Mouse (Mus musculus) testis, adult 2 months (tissue): Measurements from ENCODE around the gene Galnt9. TPM values are rescaled to one million over a fixed set of nuclear protein-coding genes. Genes with fewer than 3 reads are reported as not detected.

Experiments
- H3K27ac ChIP-seq: fragments of 200-500 bp; 2 replicates; pipeline ENCODE4 v1.5.1; 2012; ENCODE audit warnings: low read depth, low read length; ENCODE audit not compliant: control insufficient read depth, insufficient read depth
- H3K27me3 ChIP-seq: fragments of 200-500 bp; 2 replicates; pipeline ENCODE4 v1.6.1; 2012; ENCODE audit warnings: mild to moderate bottlenecking, low read length, moderate library complexity; ENCODE audit not compliant: control insufficient read depth, insufficient read depth
- H3K36me3 ChIP-seq: fragments of 200-500 bp; 2 replicates; pipeline ENCODE4 v1.6.1; 2012; ENCODE audit warnings: mild to moderate bottlenecking, low read length; ENCODE audit not compliant: control insufficient read depth, insufficient read depth
- H3K4me1 ChIP-seq: fragments of 200-500 bp; 2 replicates; pipeline ENCODE4 v1.6.1; 2012; ENCODE audit warnings: low read length; ENCODE audit not compliant: control insufficient read depth, insufficient read depth
- H3K4me3 ChIP-seq: fragments of 200-500 bp; 2 replicates; pipeline ENCODE4 v1.5.1; 2012; ENCODE audit warnings: low read depth, mild to moderate bottlenecking, low read length, moderate library complexity, mixed read lengths; ENCODE audit not compliant: control insufficient read depth
- CTCF ChIP-seq: fragments of 200-500 bp; IDR thresholded peaks from 2 replicates; pipeline ENCODE4 v1.5.1; 2012; ENCODE audit warnings: low read depth, mild to moderate bottlenecking, inconsistent platforms, low read length, moderate library complexity; ENCODE audit not compliant: control insufficient read depth, insufficient read depth, insufficient replicate concordance
- POLR2A ChIP-seq: fragments of 200-500 bp; IDR thresholded peaks from 2 replicates; pipeline ENCODE4 v1.6.1; 2012; ENCODE audit warnings: low read depth, mild to moderate bottlenecking, inconsistent platforms, low read length, moderate library complexity; ENCODE audit not compliant: control insufficient read depth
- polyA plus RNA-seq: library from polyadenylated mRNA; depleted of rRNA; stranded (reverse); fragments of >200 nt; gene quantifications from 2 replicates; pipeline ENCODE4 v1.2.3, GENCODE M21; 2012

Galnt9 gene
- polyA plus RNA-seq, 1 experiment, result 0.69 TPM

- Histone ChIP-seq H3K4me3 (no peak overlapping the region), H3K4me1 (no peaks in the 10 kb centered on the region), H3K27ac (no peak overlapping the region), H3K27me3 (no peaks in the 10 kb centered on the region), H3K36me3 (no peaks in the 10 kb centered on the region)
- TF ChIP-seq CTCF, result no peak
- no peak for TF ChIP-seq POLR2A
These were observed 38.4 kb upstream of the Galnt9 start for GRCm38 (mm10) chr5:110505611-110506294.

GRCm38 (mm10) chr5:110506295-110506616 lies 37.9 kb upstream of the Galnt9 start:
- no peaks in the 10 kb centered on the region for H3K27me3 ChIP-seq
- no peaks in the 10 kb centered on the region for H3K36me3 ChIP-seq
- no peak for TF ChIP-seq POLR2A
- TF ChIP-seq CTCF, result no peak
- no peaks in the 10 kb centered on the region for H3K4me1 ChIP-seq
- H3K4me3 ChIP-seq, result no peak overlapping the region
- no peak overlapping the region for H3K27ac ChIP-seq

GRCm38 (mm10) chr5:110506856-110507255 lies 37.3 kb upstream of the Galnt9 start:
- no peak for TF ChIP-seq POLR2A
- TF ChIP-seq CTCF, result no peak
- H3K4me1 ChIP-seq, result no peaks in the 10 kb centered on the region
- no peak overlapping the region for H3K4me3 ChIP-seq
- H3K36me3 ChIP-seq, result no peaks in the 10 kb centered on the region
- no peak overlapping the region for H3K27ac ChIP-seq
- H3K27me3 ChIP-seq, result no peaks in the 10 kb centered on the region

GRCm38 (mm10) chr5:110507943-110508342 lies 36.2 kb upstream of the Galnt9 start:
- Histone ChIP-seq H3K36me3 (no peaks in the 10 kb centered on the region), H3K4me3 (no peak overlapping the region), H3K4me1 (no peaks in the 10 kb centered on the region), H3K27me3 (no peaks in the 10 kb centered on the region), H3K27ac (no peak overlapping the region)
- no peak for TF ChIP-seq CTCF
- TF ChIP-seq POLR2A, result no peak

GRCm38 (mm10) chr5:110510357-110510756 lies 33.8 kb upstream of the Galnt9 start:
- no peaks in the 10 kb centered on the region for H3K4me1 ChIP-seq
- H3K4me3 ChIP-seq, result no peak overlapping the region
- H3K27me3 ChIP-seq, result no peaks in the 10 kb centered on the region
- H3K36me3 ChIP-seq, result no peaks in the 10 kb centered on the region
- H3K27ac ChIP-seq, result no peak overlapping the region
- no peak for TF ChIP-seq CTCF
- TF ChIP-seq POLR2A, result no peak

GRCm38 (mm10) chr5:110513791-110514190 lies 30.4 kb upstream of the Galnt9 start:
- Histone ChIP-seq H3K4me1 (peaks cover 5% of the 10 kb centered on the region), H3K27me3 (no peaks in the 10 kb centered on the region), H3K27ac (no peak overlapping the region), H3K4me3 (no peak overlapping the region), H3K36me3 (no peaks in the 10 kb centered on the region)
- TF ChIP-seq CTCF (no peak), POLR2A (no peak)

- Histone ChIP-seq H3K4me3 (peak overlapping the region; percentile 19), H3K36me3 (no peaks in the 10 kb centered on the region), H3K27ac (no peak overlapping the region), H3K27me3 (no peaks in the 10 kb centered on the region), H3K4me1 (peaks cover 5% of the 10 kb centered on the region)
- TF ChIP-seq POLR2A (no peak), CTCF (no peak)
These were observed 29.5 kb upstream of the Galnt9 start for GRCm38 (mm10) chr5:110514694-110515093.

GRCm38 (mm10) chr5:110516390-110516789 lies 27.8 kb upstream of the Galnt9 start:
- no peak for TF ChIP-seq POLR2A
- H3K4me1 ChIP-seq, result peaks cover 5% of the 10 kb centered on the region
- H3K36me3 ChIP-seq, result no peaks in the 10 kb centered on the region
- no peak overlapping the region for H3K27ac ChIP-seq
- H3K4me3 ChIP-seq, result no peak overlapping the region
- no peaks in the 10 kb centered on the region for H3K27me3 ChIP-seq
